Mouse (Mus musculus) lung, embryonic 16.5 days (tissue): ENCODE data around the gene Sidt2. TPM values are rescaled to one million over a fixed set of nuclear protein-coding genes. Genes with fewer than 3 reads are reported as not detected.

Experiments used
- ATAC-seq: fragments of 200-750 bp; cut with Nextera tagmentation; 2 replicates; pipeline ENCODE4 v1.8.0; 2017; ENCODE audit warnings: low read depth, mild to moderate bottlenecking, moderate library complexity
- H3K27ac ChIP-seq: fragments of 300-500 bp; sonication (generic); 2 replicates; pipeline ENCODE4 v1.5.1; 2014; ENCODE audit warnings: mild to moderate bottlenecking, control low read depth, low read length
- H3K27me3 ChIP-seq: fragments of 300-500 bp; sonication (generic); 2 replicates; pipeline ENCODE4 v1.6.1; 2014; ENCODE audit warnings: low read depth, low read length, mixed read lengths; ENCODE audit not compliant: control insufficient read depth, insufficient read depth
- H3K36me3 ChIP-seq: fragments of 300-500 bp; sonication (generic); 2 replicates; pipeline ENCODE4 v1.6.1; 2014; ENCODE audit warnings: low read length; ENCODE audit not compliant: control insufficient read depth, insufficient read depth
- H3K4me1 ChIP-seq: fragments of 300-500 bp; sonication (generic); replicated peaks from 2 replicates; pipeline ENCODE4 v1.6.1; 2014; ENCODE audit warnings: low read length, mixed read lengths; ENCODE audit not compliant: control insufficient read depth, insufficient read depth
- H3K4me2 ChIP-seq: fragments of 300-500 bp; sonication (generic); 2 replicates; pipeline ENCODE4 v1.6.1; 2014; ENCODE audit warnings: low read depth, low read length, control low read depth
- H3K4me3 ChIP-seq: fragments of 300-500 bp; sonication (generic); 2 replicates; pipeline ENCODE4 v1.5.1; 2014; ENCODE audit warnings: mild to moderate bottlenecking, low read length, control low read depth
- H3K9ac ChIP-seq: fragments of 300-500 bp; sonication (generic); 2 replicates; pipeline ENCODE4 v1.6.1; 2014; ENCODE audit warnings: low read length, control low read depth
- H3K9me3 ChIP-seq: fragments of 300-500 bp; sonication (generic); 2 replicates; pipeline ENCODE4 v1.6.1; 2016; ENCODE audit warnings: low read length; ENCODE audit not compliant: control insufficient read depth
- WGBS: fragments of 180-500 bp; shearing (Covaris S2); extraction: QIAGEN DNeasy Blood & Tissue Kit; methylation state at CpG from one replicate; pipeline ENCODE4 v1.1.7; 2014; 5-methylcytosine and 5-hydroxymethylcytosine counted together
- polyA plus RNA-seq: library from polyadenylated mRNA; unstranded; fragments of >200 nt; fragmentation: Nextera tagmentation; extraction: Ambion mirVana; gene quantifications from 2 replicates; pipeline ENCODE4 v1.2.1, GENCODE M21; 2015

Sidt2 gene
- polyA plus RNA-seq, 1 experiment from 2014 or later: 33.6 TPM

- peaks cover 16% of the 10 kb centered on the region for H3K4me1 ChIP-seq
- no peak overlapping the region for H3K9ac ChIP-seq
- no peaks in the 10 kb centered on the region for H3K9me3 ChIP-seq
- no peak for ATAC-seq
- peaks cover 6% of the 10 kb centered on the region; the same call in 1 of the 2 replicates for H3K36me3 ChIP-seq
- H3K4me2 ChIP-seq: no peak overlapping the region
- WGBS: 81% methylated on average over 1 of the region's 1 CpGs
- H3K27ac ChIP-seq: no peak overlapping the region
- H3K4me3 ChIP-seq: no peak overlapping the region
- H3K27me3 ChIP-seq: no peaks in the 10 kb centered on the region
Measured at GRCm38 (mm10) chr9:45980611-45981010, 25.6 kb upstream of the Sidt2 start.

- no peak for ATAC-seq
- no peaks in the 10 kb centered on the region for H3K9me3 ChIP-seq
- 93% methylated on average over 2 of the region's 2 CpGs for WGBS
Measured at GRCm38 (mm10) chr9:45979778-45980177, 24.7 kb upstream of the Sidt2 start.

GRCm38 (mm10) chr9:45976884-45977283 lies 21.8 kb upstream of the Sidt2 start:
- WGBS: 74% methylated on average over 2 of the region's 2 CpGs

More at GRCm38 (mm10) chr9:45979778-45980177, 24.7 kb upstream of the Sidt2 start:
- no peak overlapping the region for H3K4me2 ChIP-seq
- H3K27me3 ChIP-seq: no peaks in the 10 kb centered on the region
- H3K36me3 ChIP-seq: peaks cover 12% of the 10 kb centered on the region
- no peak overlapping the region for H3K9ac ChIP-seq
- H3K27ac ChIP-seq: no peak overlapping the region
- H3K4me3 ChIP-seq: no peak overlapping the region
- H3K4me1 ChIP-seq: peaks cover 16% of the 10 kb centered on the region

GRCm38 (mm10) chr9:45963577-45963976 lies 8.5 kb upstream of the Sidt2 start:
- Histone ChIP-seq H3K36me3 (peaks cover 23% of the 10 kb centered on the region), H3K4me1 (no peaks in the 10 kb centered on the region; the same call in 1 of the 2 replicates), H3K4me3 (no peak overlapping the region), H3K27ac (no peak overlapping the region), H3K9ac (no peak overlapping the region), H3K27me3 (no peaks in the 10 kb centered on the region), H3K9me3 (no peaks in the 10 kb centered on the region), H3K4me2 (no peak overlapping the region)
- no peak for ATAC-seq
- 85% methylated on average over 6 of the region's 6 CpGs for WGBS

More at GRCm38 (mm10) chr9:45976884-45977283, 21.8 kb upstream of the Sidt2 start:
- Histone ChIP-seq H3K27me3 (no peaks in the 10 kb centered on the region), H3K9me3 (no peaks in the 10 kb centered on the region), H3K4me2 (no peak overlapping the region), H3K9ac (no peak overlapping the region), H3K4me1 (peaks cover 3% of the 10 kb centered on the region; the same call in 1 of the 2 replicates), H3K27ac (no peak overlapping the region), H3K4me3 (no peak overlapping the region), H3K36me3 (peaks cover 27% of the 10 kb centered on the region)
- ATAC-seq: no peak

DNA sequence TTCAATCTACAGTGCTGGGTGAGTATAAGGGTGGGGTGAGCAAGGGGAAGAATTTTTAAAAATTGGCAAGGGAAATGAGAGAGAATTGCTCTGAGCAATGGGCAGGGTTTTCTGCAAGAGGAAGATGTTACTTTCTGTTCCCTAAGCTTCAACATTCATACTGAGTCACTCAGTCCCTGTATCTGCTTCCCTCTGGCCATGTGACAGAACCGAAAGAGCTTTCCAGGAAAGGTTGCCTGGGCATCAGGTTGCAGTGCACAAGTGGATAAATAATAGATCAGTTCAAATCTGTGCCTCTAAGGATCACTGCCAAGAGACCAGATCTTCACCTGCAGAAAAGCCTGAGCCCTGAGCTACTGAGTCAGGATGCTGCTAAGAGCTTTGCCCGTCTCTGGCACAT lies 6.8 kb upstream of the Sidt2 start:
- Histone ChIP-seq H3K4me3 (no peak overlapping the region), H3K27ac (no peak overlapping the region), H3K4me1 (no peaks in the 10 kb centered on the region; the same call in 1 of the 2 replicates), H3K36me3 (peaks cover 17% of the 10 kb centered on the region), H3K9ac (no peak overlapping the region), H3K27me3 (no peaks in the 10 kb centered on the region), H3K4me2 (no peak overlapping the region), H3K9me3 (no peaks in the 10 kb centered on the region)
- WGBS: 67% methylated on average over 2 of the region's 2 CpGs
- no peak for ATAC-seq

DNA sequence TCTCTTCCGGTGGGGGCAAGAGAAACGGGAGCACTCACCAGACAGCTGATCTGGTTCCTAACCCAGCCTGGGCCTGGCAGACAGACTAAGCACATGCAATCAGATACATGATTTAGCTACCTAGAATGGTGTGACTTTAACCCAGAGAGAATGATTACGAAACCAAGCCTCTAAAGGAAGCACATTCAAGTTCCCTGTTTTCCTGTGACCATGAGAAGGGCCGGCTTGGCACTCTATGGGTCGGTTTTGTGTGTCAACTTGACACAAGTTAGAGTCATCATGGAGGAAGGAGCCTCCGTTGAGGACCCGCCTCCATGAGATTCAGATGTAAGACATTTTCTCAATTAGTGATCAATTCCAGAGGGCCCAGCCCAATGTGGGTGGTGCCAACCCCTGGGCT lies 4.6 kb upstream of the Sidt2 start:
- Histone ChIP-seq H3K4me3 (no peak overlapping the region), H3K4me1 (peaks cover 7% of the 10 kb centered on the region), H3K9ac (no peak overlapping the region), H3K9me3 (no peaks in the 10 kb centered on the region), H3K27ac (no peak overlapping the region), H3K4me2 (no peak overlapping the region), H3K36me3 (peaks cover 7% of the 10 kb centered on the region), H3K27me3 (no peaks in the 10 kb centered on the region)
- ATAC-seq: no peak
- WGBS: 72% methylated on average over 7 of the region's 7 CpGs

- Histone ChIP-seq H3K4me2 (no peak overlapping the region), H3K9ac (no peak overlapping the region), H3K4me3 (no peak overlapping the region), H3K27me3 (no peaks in the 10 kb centered on the region), H3K36me3 (peaks cover 2% of the 10 kb centered on the region; the same call in 1 of the 2 replicates), H3K4me1 (peaks cover 10% of the 10 kb centered on the region), H3K27ac (0 out of 2 replicates have a peak overlapping the region, but pooled peaks have one; percentile 10), H3K9me3 (no peaks in the 10 kb centered on the region)
- no peak for ATAC-seq
- 53% methylated on average over 4 of the region's 4 CpGs for WGBS
Measured at GRCm38 (mm10) chr9:45958851-45959250, 3.8 kb upstream of the Sidt2 start.

- no peaks in the 10 kb centered on the region for H3K9me3 ChIP-seq
- H3K27me3 ChIP-seq: no peaks in the 10 kb centered on the region
- no peak for ATAC-seq
- no peak overlapping the region for H3K27ac ChIP-seq
- no peak overlapping the region for H3K9ac ChIP-seq
- no peak overlapping the region for H3K4me2 ChIP-seq
- H3K4me1 ChIP-seq: peaks cover 17% of the 10 kb centered on the region
- peaks cover 2% of the 10 kb centered on the region; the same call in 1 of the 2 replicates for H3K36me3 ChIP-seq
- 55% methylated on average over 7 of the region's 7 CpGs for WGBS
- no peak overlapping the region for H3K4me3 ChIP-seq
Measured at GRCm38 (mm10) chr9:45958023-45958670, 3.1 kb upstream of the Sidt2 start.

DNA sequence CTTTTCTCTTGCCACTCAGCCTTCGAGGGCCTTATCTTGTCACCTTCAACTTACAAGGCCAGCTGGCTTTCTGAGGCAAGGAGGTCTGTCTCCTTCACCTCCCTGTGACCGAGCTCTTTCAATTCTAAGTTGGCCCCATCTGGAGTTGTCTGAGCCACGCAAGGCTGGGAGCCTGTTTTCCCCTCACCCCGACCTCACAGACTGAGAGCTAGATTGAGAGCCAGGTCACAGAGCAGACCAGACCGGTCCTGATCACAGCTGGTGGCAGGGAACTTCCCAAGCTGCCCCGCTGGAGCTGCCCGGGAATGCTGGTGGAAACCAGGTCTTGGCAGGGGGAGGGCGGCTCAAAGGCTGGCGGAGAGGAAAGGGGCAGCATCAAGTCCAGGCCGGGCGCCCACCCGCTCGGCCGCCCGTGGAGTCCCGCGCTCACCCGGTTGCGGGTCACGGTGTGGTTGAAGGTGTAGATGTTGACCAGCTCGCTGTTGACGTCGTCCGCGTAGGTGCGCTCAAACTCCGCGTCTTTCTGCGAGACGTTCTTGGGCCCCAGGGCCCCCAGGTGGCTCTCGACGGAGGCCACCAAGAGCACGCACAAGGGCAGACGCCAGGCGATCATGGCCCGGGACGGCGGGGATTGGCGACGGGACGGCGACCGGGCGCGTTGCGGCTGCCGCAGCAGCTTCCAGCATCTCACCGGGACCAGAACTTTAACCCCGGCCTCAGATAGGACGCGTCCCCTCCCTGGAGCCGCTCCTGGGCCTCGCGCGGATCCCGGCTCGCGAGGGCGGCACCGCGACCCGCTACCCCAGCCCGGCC lies 558 bp downstream of the Sidt2 start:
- WGBS: under 1% methylated on average over 63 of the region's 63 CpGs
- no peaks in the 10 kb centered on the region for H3K9me3 ChIP-seq
- H3K4me2 ChIP-seq: peak overlapping the region; percentile 83
- peaks cover 10% of the 10 kb centered on the region; the same call in 1 of the 2 replicates for H3K36me3 ChIP-seq
- H3K9ac ChIP-seq: peak overlapping the region; percentile 88
- H3K4me1 ChIP-seq: peaks cover 17% of the 10 kb centered on the region
- H3K27me3 ChIP-seq: no peaks in the 10 kb centered on the region
- peak overlapping the region; percentile 92 for H3K27ac ChIP-seq
- peak overlapping the region; percentile 83 for H3K4me3 ChIP-seq
- ATAC-seq: peak; percentile 46
